Mouse (Mus musculus): ENCODE results near the gene Nav2. TPM values are rescaled to one million over a fixed set of nuclear protein-coding genes. Genes with fewer than 3 reads are reported as not detected.

Gene Nav2
- total RNA-seq, 2 experiments from 2014 or later = 77.4 to 100 TPM

DNA sequence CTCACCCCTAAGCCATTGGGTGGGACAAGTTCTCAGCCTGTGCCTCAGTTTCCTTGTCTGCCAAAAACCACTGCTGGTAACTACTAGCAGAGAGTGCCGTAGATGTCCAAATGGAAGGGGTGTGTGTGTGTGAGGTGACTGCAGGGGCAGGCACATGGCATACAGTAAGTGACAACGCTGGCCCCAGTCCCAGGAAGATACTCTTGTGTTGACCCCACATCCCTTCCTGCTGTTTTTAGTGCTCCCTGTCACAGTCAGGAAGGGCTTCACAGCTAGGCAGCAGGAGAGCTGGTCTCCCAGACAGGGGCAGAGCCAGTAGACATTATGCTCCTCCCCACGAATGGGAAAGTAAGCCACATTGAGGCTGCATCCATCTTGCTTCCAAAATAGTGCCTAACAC lies 264.4 kb downstream of the Nav2 start:
- no peak for DNase-seq

DNA sequence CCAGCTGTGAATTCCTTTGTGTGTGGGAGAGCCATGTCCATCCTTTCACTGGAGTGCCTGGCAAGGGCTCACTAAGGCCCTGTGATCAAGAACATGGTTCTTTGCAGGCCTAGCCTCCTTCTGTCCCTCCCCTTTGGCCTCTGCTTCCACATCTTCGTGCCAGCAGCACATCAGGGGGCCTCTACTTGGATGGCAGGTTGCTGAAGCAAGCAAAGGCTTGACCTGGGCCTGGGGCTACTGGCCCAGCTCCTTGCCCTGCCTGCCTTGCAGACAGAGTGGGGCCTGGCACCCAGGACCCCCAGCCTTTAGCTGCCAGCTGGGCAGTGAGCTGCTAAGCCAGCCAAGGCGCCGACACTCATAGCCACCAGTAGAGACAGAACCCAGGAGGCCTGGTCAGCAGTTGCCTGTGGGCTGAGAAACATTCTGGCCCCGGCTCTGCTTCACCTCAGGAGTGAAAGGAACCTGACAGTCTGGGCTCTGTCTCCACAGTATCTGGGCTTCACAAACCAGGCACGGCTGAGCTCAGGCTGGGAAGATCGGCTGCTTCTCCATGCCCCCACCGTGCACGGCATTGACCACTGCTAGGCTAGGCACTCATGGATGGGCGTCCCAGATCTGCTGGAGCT lies 267.4 kb downstream of the Nav2 start:
- DNase-seq = peak in 1 of 2 experiments; percentile 54

DNA sequence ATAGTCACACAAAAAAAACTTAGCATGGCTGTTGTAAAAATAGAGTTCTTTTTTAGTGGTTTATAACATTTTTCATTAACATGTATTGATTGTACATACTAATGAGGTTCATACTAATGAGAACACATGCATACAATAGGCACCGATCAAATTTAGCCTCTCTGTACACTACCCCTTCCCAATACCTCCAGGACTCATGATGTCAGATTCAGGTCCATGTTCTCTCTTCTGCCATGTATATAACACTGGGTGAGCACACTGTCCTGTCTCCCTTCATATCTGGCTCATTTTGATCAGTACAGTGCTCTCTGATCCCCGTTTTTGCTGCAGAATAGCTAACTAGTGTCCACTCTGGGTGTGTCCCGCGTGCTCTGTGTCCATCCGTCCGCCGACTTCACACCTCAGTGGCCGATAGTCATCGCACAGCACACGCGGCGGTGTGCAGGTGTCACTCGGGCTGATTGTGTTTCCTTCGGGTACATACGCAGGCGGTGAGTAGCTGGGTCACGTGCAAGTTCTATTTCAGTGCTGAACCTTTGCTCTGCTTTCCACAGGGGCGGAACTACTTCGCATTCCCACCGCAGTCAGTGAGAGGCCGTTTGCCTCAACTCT lies 268.2 kb downstream of the Nav2 start:
- DNase-seq = no peak

DNA sequence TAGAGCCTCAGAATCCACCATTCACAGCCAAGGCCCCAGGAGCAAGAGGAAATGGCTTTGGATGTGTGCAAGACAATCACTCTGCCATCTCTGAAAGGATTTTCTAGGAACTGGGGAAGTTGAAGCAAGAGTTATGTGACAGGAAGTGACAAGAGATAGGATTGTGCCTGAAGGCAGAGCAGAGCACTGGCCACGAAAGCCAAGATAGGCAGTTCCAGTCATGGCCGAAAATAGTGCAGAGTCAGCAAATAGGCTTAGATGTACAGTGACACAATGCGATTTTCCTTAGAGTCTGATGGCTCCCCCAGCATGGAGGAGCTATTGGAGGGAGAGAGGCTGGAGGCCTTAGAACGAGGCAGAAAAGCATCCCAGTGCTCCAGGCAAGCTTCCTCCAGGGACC lies 269.7 kb downstream of the Nav2 start:
- DNase-seq = no peak

DNA sequence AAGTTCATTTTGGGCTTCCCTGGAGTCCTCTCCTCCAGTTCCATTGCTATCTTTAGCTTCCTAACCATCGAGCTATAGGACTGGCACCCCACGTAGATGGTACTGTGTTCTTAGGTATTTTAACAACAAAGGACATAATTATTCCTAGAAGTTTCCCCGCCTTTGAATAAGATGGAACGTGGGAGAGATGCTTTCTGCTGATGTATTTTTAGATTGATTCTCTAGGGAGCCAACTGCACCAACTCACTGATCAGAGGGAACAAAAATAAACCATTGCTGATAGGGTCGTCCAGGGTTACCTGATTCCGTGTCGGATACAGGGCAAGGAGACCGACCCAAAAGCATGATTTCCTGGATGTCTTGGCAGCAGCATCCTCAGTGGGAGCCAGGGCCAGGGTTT lies 272.5 kb downstream of the Nav2 start:
- DNase-seq = no peak

DNA sequence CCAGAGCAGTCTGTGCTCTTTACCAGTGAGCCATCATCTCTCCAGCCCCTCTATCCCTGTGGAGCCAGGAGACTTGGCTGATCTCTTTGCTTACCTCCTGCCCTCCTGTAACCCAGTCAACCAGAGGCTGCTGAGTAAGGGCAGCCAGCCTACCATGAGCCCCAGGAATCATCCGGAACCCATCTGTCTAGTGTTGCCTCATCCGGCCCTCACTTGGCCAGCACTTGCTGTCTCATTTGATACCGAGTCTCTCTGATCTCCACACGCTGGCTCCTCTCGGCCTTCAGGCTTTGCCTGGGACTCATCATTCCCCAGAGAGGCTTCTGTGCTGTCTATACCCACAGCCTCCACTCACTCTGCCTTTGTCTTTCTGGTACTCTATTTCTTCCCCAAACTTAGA lies 273.9 kb downstream of the Nav2 start:
- DNase-seq = no peak

DNA sequence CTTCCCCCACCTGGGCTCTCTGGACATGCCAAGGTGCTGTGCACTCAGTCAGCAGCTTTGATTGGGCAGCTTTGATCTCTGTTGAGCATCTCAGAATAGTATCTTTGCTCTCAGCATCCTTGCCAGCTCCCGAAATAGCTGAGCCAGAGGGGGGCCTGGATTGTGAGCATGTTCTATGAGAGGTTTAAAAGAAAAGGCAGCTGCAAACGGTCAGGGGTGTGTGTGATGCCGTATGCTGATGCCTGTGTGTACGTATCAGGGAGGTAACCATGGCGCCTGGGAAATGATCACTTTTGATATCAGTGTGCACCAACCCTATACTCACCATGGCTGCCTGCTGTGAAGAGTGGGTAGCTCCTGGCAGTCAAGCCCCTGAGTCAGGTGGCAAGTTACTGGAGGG lies 275.2 kb downstream of the Nav2 start:
- peak in 1 of 2 experiments; percentile 31 for DNase-seq

DNA sequence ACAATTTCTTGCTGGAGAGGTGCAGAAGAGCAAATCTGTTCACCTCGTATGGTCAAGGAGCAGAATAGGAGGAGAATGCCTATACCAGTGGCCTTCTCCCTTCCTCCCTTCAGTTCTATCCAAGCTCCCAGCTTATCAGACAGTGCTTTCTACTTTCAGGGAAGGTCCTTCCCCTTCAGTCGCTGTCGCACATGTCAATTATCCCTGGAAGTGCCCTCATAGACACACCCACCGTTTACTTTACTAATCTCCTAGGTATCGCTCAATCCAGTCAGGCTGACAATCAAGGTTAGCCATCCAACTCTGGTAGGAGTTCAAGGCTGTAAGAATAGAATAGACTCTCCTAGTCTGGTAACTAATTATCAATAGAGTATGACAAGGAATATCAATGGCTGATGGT lies 277.5 kb downstream of the Nav2 start:
- no peak for DNase-seq

DNA sequence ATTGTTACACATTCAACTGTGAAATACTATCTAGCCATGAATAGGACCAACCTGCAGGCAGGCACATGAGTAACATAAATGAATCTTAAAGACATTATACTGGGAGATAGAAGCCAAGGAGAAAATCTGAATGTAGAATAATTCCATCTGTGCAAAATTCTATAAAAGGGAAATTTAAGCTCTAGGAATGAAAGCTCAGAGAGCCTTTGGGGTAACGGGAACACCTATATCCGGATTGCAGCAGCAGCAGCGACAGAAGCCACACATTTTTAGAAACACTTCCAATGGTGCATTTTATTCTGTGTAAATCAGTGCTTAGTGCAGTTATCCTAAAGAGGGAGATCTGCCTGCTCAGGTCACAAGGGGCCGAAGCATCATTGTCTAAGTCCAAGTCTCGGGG lies 280.8 kb downstream of the Nav2 start:
- no peak for DNase-seq

DNA sequence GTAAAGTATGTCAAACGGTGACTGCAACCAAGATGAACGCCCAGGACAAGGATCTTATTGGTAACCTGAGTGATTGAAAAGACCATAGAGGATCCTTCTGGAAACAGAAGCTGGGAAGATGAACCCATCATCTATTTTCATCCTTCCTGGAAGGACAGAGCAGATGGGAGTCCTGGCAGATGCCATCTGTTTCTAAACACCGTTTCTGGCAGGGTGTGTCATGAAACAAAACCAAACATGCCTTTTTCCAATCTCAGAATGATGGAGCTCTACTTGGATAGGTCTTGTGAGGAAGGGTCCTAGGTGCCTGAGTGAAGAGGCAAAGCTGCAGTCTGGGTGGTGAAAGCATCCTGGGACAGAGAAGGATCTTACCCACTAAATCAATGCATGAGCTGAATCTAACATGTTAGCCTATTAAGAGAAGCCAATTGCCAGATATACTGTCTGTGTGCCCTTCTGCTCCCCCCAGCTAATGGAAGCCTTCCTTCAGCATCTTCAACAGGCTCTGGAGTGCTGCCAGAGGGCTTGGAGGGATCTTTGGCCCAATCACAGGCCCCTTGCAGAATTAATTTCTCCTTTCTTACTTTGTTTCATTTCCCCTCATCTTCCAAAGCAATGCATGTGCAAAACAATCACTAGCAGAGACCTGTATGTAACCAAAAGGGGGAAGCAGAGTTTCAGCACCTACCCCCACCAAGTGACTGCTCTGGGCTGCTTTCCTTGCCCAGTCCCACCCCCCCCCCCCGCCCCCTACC lies 281.9 kb downstream of the Nav2 start:
- no peak for DNase-seq

DNA sequence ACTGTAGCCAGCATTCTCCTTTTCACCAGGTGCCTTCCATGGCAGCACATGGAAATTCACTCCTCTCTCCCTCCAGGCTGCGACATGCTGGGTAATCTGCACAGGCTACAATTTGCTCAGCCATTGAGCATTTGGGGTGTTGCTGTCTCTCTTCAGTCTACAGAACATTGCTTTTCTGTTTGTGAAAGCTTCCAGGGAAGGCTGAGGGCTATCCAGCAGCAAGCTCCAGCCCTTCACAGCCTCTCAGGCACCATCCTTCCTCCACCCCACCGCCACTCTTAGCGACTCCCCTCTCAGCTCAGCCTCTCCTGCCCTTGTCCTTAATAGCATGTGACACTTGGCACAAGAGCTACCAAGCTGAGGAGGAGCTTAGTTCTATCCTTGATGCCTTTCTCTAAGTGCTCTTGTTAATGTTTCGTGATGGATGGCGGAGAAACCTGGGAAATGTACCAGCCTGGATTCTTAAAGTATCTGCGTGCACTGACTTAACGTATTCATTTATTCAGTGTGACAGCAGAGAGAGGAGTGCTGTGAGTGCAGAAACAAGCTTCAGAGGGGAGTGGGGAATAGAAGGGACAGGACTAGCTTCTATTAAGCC lies 282.7 kb downstream of the Nav2 start:
- DNase-seq = no peak

DNA sequence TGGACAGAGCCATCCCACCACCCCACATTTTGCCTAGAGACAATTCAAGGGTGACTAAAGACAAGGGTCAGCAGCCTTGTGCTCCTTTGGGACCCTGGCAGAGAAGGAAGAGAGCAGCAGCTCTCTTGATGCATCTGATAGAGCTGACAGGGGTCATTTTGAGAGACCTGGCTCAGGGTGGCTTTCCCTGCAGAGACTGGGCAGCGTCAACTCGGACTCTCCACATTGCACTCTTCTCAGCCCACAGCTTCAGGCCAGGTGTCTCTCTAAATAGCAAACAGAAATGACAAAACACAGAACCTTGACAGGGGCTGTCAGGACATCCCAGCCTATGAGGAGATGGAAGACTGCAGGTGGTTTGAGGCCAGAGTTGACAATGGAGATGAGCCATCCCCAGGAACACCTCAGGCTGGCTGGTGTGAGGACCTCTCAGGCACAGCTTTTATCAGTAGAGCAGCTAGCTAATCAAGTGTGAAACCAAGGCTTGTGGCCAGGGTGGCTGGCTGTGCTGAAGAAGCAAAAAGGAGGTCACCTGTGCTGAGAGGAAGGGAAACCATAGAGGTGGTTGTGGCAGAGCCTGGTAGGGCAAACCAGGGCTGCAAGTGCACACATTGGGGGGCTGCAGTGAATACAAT lies 283.7 kb downstream of the Nav2 start:
- no peak for DNase-seq

DNA sequence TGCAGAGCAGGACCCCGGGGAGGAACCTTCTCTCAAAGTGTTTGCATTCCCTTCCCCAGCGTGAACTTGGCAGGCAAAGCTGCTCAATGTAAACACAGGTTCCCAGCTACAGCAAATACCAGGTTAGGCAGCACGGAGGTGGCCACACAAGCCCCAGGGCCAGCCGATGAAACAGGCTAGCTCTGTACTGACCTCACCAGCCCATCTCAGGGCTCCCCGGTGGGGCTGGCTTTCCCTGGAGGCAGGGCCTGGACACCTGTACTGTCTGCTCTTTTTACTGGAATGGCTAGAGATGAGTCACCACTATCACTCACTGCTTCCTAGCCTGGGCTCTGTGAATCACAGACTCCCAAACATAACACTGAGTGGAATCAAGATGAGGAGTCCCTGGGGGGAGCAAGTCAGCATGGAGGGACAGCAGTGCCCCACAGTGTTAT lies 287.2 kb downstream of the Nav2 start:
- no peak for DNase-seq

DNA sequence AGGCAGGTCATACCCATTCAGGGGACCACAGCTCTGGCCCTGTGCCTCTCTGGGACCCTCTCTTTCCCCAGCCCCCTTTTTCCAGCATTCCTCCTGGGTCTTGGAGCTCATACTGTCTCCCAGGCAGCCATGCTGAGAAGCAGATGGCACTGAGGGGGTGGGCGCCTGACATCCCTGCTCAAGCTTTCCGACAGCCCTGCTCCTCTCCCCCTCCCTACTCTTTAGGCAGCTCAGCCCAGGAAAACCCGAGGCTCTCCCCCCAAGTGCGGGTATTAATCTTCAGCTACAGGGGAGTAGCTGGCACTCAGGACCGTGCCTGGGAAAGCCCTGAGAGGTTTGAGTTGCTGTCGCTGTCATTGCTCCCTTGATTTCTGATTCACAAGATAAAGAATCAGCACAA lies 290.9 kb downstream of the Nav2 start:
- DNase-seq = peak; percentile 80

DNA sequence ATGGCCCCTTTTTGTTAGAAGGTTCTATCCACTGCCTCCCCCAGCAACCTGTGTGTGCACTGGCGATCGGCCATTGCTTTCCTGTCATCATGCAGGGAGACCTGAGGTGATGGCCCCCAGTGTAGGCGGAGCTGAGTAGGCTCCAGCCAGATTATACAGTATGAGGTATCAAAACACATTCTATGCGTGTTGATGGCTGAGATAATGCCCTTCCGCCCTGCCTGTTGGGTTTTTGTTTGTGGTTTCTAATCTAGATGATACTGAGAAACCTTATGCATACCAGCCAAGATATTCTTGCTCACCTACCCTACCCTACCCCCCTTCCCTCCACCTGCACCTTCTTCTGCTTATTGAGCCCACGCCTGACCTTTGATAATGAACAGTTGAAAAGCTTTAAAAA lies 291.8 kb downstream of the Nav2 start:
- DNase-seq = no peak

DNA sequence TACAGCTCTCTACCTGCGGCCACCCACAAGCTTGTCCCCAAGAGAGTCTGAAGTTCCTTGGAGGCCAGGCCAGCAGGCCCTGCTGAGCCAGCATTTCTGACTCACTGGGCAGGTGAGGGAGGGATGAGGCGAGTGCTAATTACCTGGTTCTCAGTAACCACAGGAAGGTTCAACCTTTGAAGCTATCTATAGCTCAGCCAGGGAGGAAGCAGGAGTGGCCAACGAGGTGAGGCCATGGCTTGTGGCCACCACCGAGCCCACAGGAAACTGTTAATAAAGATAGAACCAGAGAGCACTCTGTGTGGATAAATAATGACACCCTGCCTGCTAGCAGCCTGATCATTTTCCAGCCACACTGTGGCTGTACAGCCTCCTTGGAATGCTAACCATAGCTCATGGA lies 294.5 kb downstream of the Nav2 start:
- no peak for DNase-seq

DNA sequence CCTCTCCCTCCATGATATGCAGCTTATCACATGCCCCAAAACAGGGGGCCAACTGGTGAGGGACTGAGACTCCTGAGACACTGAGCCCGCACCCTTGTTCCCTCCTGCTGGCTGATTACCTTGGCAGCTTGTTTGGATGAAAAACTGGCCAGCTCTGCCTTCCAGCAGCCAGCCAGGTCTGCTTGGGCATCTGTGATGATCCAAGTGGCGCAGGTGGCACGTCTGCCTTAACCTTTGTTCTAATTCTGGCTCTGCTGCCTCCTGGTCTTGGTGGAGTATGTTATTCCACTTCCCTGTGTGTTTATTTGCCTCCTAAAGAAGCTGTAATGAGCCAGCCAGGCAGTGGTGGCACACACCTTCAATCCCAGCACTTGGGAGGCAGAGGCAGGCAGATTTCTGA lies 296.3 kb downstream of the Nav2 start:
- DNase-seq = no peak

DNA sequence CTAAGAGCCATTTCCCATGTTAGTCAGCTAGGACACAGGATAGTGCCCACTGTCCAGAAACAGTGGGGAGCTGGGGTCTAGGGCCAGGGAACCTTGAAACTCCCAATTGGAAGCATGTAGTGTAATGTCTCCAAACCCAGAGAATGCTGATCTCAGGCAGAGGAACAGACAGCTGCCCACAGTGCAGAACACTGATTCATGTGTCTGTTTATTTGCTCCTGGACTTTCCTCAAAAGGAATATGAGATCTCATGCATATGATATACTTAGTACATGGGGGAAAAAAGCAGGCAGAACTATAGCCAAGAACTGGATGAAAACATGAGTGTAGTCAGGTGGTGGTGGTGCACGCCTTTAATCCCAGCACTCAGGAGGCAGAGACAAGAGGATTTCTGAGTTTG lies 297.0 kb downstream of the Nav2 start:
- DNase-seq = no peak

DNA sequence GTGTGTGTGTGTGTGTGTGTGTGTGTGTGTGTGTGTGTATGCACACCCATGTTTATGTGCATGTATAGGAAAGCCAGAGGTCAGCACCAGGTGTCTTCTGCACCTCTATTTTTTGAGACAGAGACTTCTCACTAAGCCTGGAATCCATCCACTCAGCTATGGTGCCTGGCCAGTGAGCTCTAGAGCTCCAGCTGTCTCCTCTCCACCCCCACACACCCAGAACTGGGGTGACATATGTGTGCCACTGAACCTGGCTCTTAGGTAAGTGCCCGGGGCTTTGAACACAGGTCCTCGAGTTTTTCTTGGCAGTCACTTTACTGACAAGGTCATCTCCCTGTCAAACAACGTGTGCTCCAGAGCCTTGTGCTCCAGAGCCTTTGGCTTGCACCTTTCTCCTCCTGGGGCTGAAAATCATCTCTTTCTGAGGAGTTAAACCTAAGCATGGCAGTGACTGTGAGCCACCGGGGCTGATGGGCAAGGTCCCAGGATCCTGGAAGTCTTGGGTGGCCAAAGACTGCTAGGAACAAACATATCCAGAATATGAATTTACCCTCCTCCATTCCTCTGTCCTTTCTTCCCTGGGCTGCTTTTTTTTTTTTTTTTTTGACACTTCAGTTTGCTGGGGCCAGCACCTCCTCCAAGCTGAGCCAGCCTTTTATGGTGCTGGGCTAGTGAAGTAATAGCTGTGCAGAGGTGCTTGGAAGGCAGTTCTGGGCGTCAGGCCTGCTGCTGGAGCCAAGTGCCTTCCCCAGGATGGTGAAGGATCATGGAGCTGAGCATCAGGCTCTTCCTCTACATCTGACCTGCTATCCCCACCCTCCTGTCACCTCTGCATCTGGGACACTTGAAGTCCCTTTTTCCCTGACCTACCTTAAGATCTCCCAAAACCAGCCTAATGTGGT lies 298.5 kb downstream of the Nav2 start:
- DNase-seq = no peak

DNA sequence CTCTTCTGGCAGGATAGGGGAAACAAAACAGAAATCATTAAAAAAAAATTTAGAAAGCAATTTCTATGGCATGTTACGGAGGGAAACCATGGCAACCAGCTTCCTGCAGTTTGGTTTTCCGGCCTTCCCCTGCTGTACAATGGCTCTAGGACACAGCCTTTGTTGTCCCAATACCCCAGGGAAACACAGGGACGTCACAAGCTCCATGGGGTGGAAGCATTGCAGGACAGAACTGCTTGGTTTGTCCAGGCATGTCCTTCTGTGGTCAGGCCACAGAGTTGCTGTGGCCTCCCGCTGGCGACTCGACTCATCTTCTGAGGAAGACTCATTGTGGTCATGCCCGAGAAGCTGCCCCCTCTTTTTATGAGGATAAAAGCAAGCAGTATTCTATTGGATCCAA lies 301.0 kb downstream of the Nav2 start:
- DNase-seq = no peak

DNA sequence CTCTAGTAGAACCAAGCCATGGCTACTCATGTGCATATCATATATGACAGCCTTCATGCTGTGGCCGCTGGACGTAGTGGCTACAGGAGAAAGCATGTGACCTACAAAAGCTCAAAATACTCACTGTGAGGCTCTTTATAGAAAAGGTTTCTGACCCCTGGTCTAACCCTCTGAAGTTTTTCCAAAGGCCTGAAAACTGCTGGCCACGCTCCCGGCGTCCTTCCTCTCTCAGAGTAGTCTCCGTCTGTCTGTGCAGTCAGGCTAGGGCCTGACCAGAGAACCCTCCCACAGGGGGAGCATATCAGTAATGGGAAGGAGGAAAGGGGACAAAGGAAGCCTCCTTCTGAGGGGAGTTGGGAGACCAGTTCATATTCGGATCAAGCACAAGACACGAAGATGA lies 302.2 kb downstream of the Nav2 start:
- DNase-seq = no peak

DNA sequence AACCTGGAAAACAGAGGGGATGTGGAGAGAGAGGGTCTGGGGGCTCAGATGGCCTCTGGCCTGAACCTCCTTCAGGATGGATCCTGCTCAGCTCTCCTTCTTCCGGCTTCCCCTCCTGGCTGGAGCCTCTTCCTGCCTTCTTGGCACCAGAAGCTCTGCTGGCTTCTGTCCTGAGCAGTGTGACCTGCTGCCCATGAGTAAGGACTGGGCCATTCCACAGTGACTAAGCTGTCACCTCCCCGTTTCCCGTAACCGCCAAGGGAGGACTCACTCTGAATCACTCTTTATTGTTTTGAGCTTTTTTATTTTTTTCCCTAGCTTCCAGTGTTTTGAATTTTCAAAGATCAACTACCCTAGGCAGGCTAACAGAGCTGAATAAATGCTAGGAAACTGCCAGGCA lies 304.5 kb downstream of the Nav2 start:
- no peak for DNase-seq
